Mouse (Mus musculus) layer of hippocampus, adult 9-11 months (tissue): Measurements from ENCODE around the gene Slc6a6.

ENCODE experiments used
- DNase-seq: peaks from one replicate; pipeline ENCODE4 v3.0.0; 2022

Gene Slc6a6

DNA sequence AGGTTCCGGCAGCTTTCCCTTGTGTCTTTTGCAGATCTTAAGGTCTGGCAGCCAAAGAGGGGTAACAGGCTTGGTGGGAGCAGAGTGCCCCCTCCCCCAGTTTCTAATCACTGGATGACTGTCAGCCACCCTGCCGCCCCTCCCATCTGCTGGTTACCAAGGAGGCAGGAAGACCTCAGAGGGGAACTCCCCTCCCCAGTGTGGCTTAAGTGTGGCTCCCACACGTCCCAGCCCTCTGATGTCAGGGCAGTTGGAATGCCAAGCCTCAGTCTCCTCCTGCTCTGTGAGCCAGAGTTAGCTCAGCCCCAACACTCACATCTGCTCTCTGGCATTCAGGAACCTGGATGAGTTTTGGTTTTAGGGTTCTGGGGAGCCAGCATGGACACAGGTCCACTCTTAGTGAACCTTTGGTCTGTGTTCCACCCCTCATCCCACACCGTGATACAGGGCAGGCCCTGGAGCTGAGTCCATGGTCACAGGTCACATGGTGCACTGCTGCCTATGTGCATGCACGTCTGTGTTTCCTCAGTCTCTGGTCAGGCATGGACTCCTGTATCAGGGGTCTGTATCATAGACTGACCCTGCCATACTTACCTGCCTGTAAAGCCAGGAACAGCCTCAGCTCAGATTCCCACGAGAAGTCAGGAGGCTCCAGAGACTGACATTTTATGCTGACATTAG is 45.2 kb downstream of the Slc6a6 start:
- DNase-seq: no peak

GRCm38 (mm10) chr6:91729677-91730127 is 45.8 kb downstream of the Slc6a6 start:
- peak; percentile 63 for DNase-seq

DNA sequence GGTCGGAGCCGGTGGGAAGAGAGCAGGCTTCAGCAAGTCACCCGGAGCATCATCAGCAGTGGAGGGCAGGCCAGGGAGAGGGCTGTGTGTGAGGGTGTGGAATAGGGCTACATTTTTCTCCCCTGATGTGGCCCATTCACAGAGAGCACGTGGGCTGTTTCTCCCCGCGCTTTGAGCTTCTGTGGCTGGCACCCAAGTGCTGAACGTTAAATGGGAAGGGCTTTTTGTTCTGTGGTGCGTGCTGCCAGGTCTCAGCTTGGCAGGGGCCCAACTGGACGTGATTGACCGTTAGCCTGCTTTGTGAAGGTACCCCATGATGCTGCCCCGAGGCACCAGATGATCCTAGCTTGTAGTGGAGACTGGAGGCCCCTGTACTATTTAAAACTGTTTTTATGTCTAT is 48.3 kb downstream of the Slc6a6 start:
- no peak for DNase-seq

DNA sequence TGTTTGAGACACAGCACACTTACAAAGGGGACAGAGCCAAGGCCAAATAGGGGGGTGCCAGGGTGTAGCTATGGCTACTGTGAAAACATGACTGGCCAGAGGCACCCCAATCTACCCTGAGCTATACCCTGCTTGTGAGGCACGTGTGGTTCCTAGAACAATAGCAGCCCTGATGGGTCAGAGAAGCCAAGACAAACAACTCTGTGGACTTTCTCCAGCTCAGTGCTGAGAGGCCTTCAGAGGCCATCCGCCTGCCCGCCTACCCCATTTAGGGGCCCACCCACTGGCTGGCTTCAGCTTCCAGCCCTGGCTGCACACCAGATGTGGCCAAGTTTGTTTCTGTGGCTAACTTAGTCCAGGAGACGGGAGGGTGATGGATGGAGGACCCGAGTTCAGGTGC is 52.6 kb downstream of the Slc6a6 start:
- DNase-seq: no peak

DNA sequence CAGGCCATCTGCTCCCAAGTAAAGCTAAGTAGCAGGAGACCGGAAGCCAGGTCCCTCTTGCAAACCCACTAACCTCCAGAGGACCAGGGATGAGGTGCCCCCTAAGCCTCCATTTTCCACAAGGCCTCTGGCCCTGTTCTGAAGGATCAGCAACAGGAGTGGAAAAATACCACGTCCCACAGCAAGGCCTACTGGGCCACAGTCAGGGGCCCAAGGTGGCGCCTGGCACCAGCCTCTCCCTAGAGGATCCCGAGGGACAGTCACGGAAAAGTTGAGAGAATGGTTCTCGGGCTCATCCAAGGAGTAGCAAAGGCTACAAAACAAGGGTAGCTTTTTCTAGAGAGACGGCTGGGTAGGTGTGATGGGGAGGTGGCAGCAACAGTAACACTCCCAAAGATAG is 53.6 kb downstream of the Slc6a6 start:
- DNase-seq: no peak

DNA sequence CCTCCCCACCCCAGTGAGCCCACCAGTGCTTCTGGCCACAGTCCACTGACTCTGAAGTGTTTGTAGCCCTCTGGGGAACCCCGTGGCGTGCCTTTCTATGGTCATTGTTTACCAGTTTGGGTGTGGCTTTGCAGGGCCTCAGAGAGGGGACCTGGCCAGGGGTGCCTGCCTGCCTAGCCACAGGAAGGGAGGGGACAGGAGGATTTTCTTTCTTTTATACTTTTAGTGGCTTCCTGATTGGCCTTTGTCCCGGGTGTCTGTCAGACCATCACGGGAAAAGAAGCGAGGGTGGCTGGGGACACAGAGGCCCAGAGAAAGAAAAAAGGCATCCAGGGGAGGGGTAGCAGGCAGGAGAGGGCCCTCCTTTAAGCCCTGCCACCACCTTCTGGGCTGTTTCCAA is 54.2 kb downstream of the Slc6a6 start:
- DNase-seq: no peak

- no peak for DNase-seq
Measured at GRCm38 (mm10) chr6:91741046-91741445, 57.2 kb downstream of the Slc6a6 start.

GRCm38 (mm10) chr6:91742466-91742865 is 58.6 kb downstream of the Slc6a6 start:
- no peak for DNase-seq

DNA sequence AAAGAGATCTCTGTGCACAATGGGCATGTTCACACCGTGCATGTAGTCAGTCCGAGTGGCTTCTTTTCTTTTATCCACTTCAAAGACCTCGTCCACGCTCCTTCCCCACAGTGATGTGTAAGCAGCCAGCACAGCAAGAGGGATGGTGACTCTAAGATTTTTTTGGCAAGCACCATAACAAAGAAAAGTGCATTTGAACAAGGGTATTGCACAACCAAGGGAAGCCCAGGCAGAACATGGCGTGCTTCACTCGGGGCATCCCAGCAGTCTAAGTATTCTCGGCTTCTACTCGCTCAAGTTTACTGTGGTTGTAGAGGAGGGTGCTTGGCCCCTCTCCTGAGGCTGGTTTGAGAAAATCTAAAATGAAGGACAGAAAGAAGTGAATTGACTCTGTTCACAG is 59.1 kb downstream of the Slc6a6 start:
- DNase-seq: no peak

DNA sequence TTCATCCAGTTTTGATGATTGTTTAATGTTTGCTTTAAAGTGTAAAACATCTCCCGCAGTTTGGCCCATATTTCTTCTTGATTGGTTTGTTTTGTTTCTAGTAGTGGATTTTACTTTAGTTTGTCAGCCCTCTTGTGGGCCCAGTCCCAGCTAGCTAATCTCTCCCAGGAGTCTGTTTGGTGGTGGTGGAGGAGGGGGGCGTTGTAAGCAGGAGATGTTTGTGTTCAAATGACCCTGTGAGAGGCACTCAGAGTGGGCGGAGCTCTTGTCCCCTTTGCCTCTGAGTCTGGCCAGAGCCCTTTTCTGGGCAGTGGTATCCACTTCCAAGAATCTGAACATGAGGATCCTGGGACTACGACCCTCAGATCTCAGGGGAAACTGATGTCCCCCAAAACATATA is 60.0 kb downstream of the Slc6a6 start:
- no peak for DNase-seq

GRCm38 (mm10) chr6:91745246-91745645 is 61.4 kb downstream of the Slc6a6 start:
- DNase-seq: no peak

DNA sequence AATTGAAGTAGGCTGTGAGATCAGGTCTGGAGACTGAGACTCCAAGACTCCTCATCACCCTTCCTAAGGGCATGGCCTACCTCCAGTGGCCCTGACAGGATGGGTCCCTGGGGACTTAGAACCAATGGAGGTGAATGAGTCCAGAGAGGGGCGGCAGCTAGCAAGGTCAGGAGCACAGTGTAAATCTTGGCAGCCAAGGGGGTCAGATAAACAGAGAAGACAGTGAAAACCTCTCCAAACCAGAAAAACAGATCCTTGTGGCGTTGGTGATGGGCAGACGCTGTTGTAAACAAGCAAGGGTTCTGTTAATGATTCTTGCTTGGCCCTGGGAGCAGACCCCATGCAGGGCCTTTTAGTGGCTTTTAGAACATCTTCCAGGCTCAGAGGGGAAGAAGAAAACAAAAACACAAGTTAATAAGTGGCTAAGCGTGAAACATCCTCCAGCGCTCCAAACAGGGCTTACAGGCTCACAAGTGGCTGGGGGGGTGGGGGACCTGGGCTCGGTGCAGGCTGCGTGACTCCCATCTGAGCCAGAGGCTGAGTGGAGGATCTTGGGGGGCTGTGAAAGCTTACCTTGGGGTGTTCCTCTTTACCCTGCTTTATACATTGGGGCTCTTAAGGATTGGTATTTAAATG is 62.2 kb downstream of the Slc6a6 start:
- no peak for DNase-seq

- DNase-seq: no peak
Measured at GRCm38 (mm10) chr6:91746776-91747175, 62.9 kb downstream of the Slc6a6 start.

GRCm38 (mm10) chr6:91750976-91751375 is 67.1 kb downstream of the Slc6a6 start:
- DNase-seq: no peak

DNA sequence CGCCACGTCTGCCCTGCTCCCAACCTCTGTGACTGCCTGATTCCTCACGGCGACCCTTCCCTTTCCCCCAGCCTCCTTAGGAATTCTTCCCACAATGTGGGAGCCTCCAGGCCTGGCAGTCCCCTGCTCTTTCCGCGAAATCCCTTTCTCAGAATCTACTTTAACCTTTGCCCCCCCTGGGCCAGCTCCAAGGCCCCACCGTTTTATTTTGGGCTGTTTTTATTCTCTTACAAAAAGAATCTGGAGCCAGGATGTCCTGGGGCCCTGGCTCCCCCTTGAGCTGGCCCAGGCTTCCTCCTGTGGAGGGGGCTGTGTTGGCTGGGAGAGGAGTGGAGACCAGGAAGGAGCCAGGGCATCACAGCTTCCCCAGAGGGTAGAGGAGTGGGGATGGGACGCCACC is 69.0 kb downstream of the Slc6a6 start:
- DNase-seq: no peak

DNA sequence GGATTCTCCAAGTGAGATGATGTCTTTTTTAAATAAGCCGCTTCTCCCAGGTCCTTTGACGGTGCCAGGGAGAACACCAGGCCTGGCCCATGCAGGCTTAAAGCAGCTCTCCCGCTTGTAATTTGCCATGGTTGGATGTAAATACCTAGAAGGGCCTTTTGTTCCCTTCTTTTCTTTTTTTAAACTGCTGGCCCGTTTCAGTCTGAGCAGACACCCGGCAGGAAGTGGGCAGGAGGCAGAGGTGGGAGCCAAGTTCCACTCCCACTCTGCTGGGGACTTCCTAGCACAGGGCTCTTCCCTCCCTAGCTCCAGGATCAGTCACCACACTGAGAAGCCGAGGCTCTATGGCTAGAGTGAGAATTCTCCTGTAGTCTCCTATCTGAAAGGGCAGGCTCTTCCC is 70.2 kb downstream of the Slc6a6 start:
- DNase-seq: peak; percentile 56

GRCm38 (mm10) chr6:91754845-91755244 is 71.0 kb downstream of the Slc6a6 start:
- no peak for DNase-seq

GRCm38 (mm10) chr6:91762051-91762742 is 78.3 kb downstream of the Slc6a6 start:
- DNase-seq: no peak

GRCm38 (mm10) chr6:91767550-91767949 is 83.7 kb downstream of the Slc6a6 start:
- DNase-seq: no peak

DNA sequence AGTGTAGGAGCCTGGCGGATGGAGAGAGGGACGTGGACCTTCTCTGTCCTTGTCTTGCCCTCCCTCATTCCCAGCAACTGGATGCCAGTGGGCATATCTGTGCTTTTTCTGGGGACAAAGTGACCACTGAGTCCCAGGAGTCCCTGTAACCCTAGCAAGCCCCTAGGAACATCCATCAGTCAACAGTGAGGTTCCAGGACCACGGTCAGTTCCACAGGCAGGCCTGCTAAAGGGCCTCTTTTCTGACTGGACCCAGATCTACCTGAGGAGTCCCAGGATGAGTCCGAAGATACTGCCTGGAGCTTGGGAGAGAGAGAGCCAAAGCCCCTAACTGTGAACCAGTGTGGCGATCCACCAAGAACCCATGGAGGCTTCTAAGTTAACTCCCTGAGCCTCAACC is 90.1 kb downstream of the Slc6a6 start:
- no peak for DNase-seq

- peak; percentile 17 for DNase-seq
Measured at GRCm38 (mm10) chr6:91776543-91776942, 92.7 kb downstream of the Slc6a6 start.

DNA sequence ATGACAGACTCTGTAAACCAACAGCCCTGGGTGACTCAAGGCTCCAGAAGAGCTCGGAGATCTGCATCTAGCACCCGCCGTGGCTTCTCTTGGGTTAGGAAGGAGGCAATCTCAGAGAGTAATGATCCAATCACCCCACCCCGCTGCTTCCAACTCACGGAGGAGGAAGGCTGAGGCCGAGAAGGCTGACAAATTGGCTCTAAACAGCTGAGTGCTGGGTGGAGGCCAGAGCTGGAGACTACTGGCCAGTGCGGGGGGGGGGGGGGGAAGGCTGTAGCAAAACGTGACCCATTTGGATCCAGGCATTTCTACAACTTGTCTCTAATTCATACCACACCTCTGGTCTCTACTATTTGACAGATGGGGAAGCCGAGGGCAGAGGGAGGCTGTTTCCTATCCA is 95.4 kb downstream of the Slc6a6 start:
- no peak for DNase-seq

GRCm38 (mm10) chr6:91785018-91785417 is 101.2 kb downstream of the Slc6a6 start:
- DNase-seq: no peak

DNA sequence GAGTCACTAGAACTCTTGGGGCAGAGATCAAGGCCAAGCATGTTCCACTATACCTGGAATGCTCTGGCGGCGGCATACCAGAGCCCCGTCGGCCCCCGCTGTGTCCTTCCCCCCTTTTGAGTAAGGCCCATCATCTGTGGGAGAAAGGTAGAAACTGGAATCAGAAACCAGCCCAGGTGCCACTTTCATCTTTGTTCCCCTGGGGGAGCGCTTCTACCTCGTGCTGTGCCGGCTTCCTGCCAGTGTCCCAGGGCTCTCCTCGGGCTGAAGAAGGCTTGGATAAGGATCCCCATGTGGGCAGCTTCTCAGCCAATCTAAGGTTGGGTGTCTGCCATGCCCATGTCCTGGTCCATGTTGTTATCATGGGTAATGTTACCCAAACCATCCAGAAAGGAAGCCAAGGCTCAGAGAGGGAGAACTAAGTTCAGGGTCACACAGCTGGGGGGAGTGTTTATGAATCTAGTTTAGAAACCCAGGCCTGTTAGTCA is 104.5 kb downstream of the Slc6a6 start:
- DNase-seq: no peak
